Comparison of ENCODE assay signal across 8 mouse cellular contexts in the genomic region with DNA sequence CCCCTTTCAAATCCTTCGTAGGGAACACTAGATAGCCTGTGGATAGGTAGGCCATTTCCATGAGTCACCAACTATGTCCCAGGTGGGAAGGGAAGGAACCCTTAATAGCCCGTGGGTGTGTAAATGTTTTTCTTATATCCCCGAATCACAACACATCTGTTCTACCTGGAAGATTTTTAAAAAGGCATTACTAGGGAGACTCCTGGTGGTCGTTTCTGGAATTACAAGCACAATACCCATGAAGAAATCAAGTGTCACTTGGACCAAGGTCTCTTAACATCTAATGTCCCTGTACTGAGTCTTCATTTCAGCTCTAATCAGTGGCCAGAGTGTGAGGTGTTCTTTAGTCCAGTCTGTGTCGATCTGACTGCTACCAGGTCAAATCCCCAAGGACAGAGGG. TPM values are rescaled to one million over a fixed set of nuclear protein-coding genes. Genes with fewer than 3 reads are reported as not detected.
DNase-seq lines count a peak whose midpoint lies in the region; ATAC-seq and TF ChIP-seq lines count a peak whose summit lies in the region.

No protein-coding gene starts in this region.

- no peak for TF ChIP-seq EP300 in liver, embryonic 14.5 days (IDR thresholded peaks at IDR 0.05; ENCODE audit: low read depth)

- H3K9me3 ChIP-seq in forebrain, embryonic 14.5 days (replicated peaks; ENCODE audit: control insufficient read depth, low read length): no peaks in the 10 kb centered on the region
- no peaks in the 10 kb centered on the region for H3K9me3 ChIP-seq in forebrain, embryonic 10.5 days
- H3K9me3 ChIP-seq in liver, embryonic 14.5 days (ENCODE audit: control insufficient read depth, low read length): no peaks in the 10 kb centered on the region
- H3K9me3 ChIP-seq in liver, embryonic 12.5 days (replicated peaks): no peaks in the 10 kb centered on the region

- no peak for ATAC-seq in forebrain, embryonic 14.5 days
- no peak for ATAC-seq in liver, embryonic 14.5 days (ENCODE audit: insufficient read depth)
- no peak for ATAC-seq in liver, embryonic 12.5 days

- TF ChIP-seq CTCF in liver, embryonic 14.5 days (IDR thresholded peaks at IDR 0.05; ENCODE audit: low read depth): peak; percentile 63

- no peaks in the 10 kb centered on the region for H3K27me3 ChIP-seq in forebrain, embryonic 14.5 days (replicated peaks; ENCODE audit: control insufficient read depth, insufficient read depth, low read length)
- peaks cover 9% of the 10 kb centered on the region; the same call in 1 of the 2 replicates for H3K27me3 ChIP-seq in forebrain, embryonic 10.5 days (ENCODE audit: poor library complexity, severe bottlenecking)
- no peaks in the 10 kb centered on the region for H3K27me3 ChIP-seq in liver, embryonic 14.5 days (ENCODE audit: control insufficient read depth, insufficient read depth, low read length)
- no peaks in the 10 kb centered on the region for H3K27me3 ChIP-seq in liver, embryonic 12.5 days (replicated peaks)

- no peak overlapping the region for H3K4me3 ChIP-seq in forebrain, embryonic 14.5 days (ENCODE audit: low read depth, low read length)
- no peak overlapping the region for H3K4me3 ChIP-seq in forebrain, embryonic 10.5 days
- no peak overlapping the region for H3K4me3 ChIP-seq in liver, embryonic 14.5 days (ENCODE audit: insufficient read depth in 1 of 2, low read depth in 2 of 2, low read length in 2 of 2)
- no peak overlapping the region for H3K4me3 ChIP-seq in liver, embryonic 12.5 days

- WGBS in forebrain, embryonic 14.5 days: 48% methylated on average over 5 of the region's 5 CpGs
- WGBS in forebrain, embryonic 10.5 days: 50% methylated on average over 5 of the region's 5 CpGs
- 27% methylated on average over 5 of the region's 5 CpGs for WGBS in liver, embryonic 14.5 days (ENCODE audit: insufficient replicate concordance)
- 29% methylated on average over 5 of the region's 5 CpGs for WGBS in liver, embryonic 12.5 days (ENCODE audit: insufficient replicate concordance)

- no peaks in the 10 kb centered on the region for H3K4me1 ChIP-seq in forebrain, embryonic 14.5 days (ENCODE audit: control insufficient read depth, insufficient read depth, low read length)
- H3K4me1 ChIP-seq in forebrain, embryonic 10.5 days: peaks cover 11% of the 10 kb centered on the region
- no peaks in the 10 kb centered on the region for H3K4me1 ChIP-seq in liver, embryonic 14.5 days (replicated peaks; ENCODE audit: control insufficient read depth in 2 of 2, insufficient read depth in 2 of 2, low read length in 1 of 2)
- H3K4me1 ChIP-seq in liver, embryonic 12.5 days: no peaks in the 10 kb centered on the region

- H3K27ac ChIP-seq in forebrain, embryonic 14.5 days (ENCODE audit: low read depth, low read length): no peak overlapping the region
- no peak overlapping the region for H3K27ac ChIP-seq in forebrain, embryonic 10.5 days
- H3K27ac ChIP-seq in liver, embryonic 14.5 days: no peak overlapping the region
- no peak overlapping the region for H3K27ac ChIP-seq in liver, embryonic 12.5 days

- peaks cover 44% of the 10 kb centered on the region for H3K36me3 ChIP-seq in forebrain, embryonic 14.5 days (ENCODE audit: control insufficient read depth, insufficient read depth, low read length)
- peaks cover 65% of the 10 kb centered on the region for H3K36me3 ChIP-seq in forebrain, embryonic 10.5 days (replicated peaks)
- no peaks in the 10 kb centered on the region for H3K36me3 ChIP-seq in liver, embryonic 14.5 days (replicated peaks; ENCODE audit: control insufficient read depth, insufficient read depth, low read depth)
- H3K36me3 ChIP-seq in liver, embryonic 12.5 days: peaks cover 15% of the 10 kb centered on the region; the same call in 1 of the 2 replicates

- DNase-seq in forebrain, embryonic 14.5 days (ENCODE audit: low spot score): peak; percentile 39
- DNase-seq in forebrain, embryonic 10.5 days (ENCODE audit: extremely low spot score, low spot score): no peak
- peak in 1 of 3 experiments; percentile 17 for DNase-seq in liver, embryonic 14.5 days (ENCODE audit: low read depth in 3 of 3, low spot score in 3 of 3)
- DNase-seq in c-Kit-positive CD71-positive TER-119-positive erythroid progenitor cells, embryonic 14.5 days (ENCODE audit: low spot score): peak; percentile 40
- DNase-seq in natural killer cell, adult 2 months (ENCODE audit: low spot score in 2 of 2): peak; percentile 18 to 25
- no peak for DNase-seq in gastrocnemius, adult 8-10 months (ENCODE audit: low spot score in 2 of 2)
- no peak for DNase-seq in gastrocnemius, postnatal 4 days (ENCODE audit: low spot score in 2 of 2)

- no peak overlapping the region for H3K4me2 ChIP-seq in forebrain, embryonic 14.5 days (ENCODE audit: low read length)
- no peak overlapping the region for H3K4me2 ChIP-seq in liver, embryonic 14.5 days (ENCODE audit: low read depth)
- no peak overlapping the region for H3K4me2 ChIP-seq in liver, embryonic 12.5 days

- H3K9ac ChIP-seq in forebrain, embryonic 14.5 days (ENCODE audit: low read length): no peak overlapping the region
- no peak overlapping the region for H3K9ac ChIP-seq in liver, embryonic 14.5 days (replicated peaks)
- no peak overlapping the region for H3K9ac ChIP-seq in liver, embryonic 12.5 days

RNA-seq across cellular contexts. Expression of a gene that starts 60.0 kb away (rescaled TPM):
- 6.2 and 6.5 TPM in 2 replicates for polyA plus RNA-seq in forebrain, embryonic 14.5 days (2014; fragmentation: Nextera tagmentation; extraction: Ambion mirVana)
- 6.6 and 6.7 TPM in 2 replicates for polyA plus RNA-seq in forebrain, embryonic 10.5 days (2016; fragmentation: Nextera tagmentation; extraction: Ambion mirVana)
- polyA plus RNA-seq in liver, embryonic 14.5 days (2012; rRNA removed): 7.7 and 7.9 TPM in 2 replicates
- polyA plus RNA-seq in liver, embryonic 14.5 days (2014; fragmentation: Nextera tagmentation; extraction: Ambion mirVana): 11.4 and 11.8 TPM in 2 replicates
- 14.0 and 15.5 TPM in 2 replicates for polyA plus RNA-seq in liver, embryonic 12.5 days (2016; fragmentation: Nextera tagmentation; extraction: Ambion mirVana)
- total RNA-seq in gastrocnemius, adult 8-10 months (2022): under 1 TPM; 0.22 to 0.86 (median 0.72) TPM
- total RNA-seq in gastrocnemius, postnatal 4 days (2021): 1 to 10 TPM; 6.1 to 7.6 TPM

Comparison
In these comparisons a context has a peak if more than half of its experiments do, and no peak if none do; other contexts are left out.
1. DNase-seq: peak in forebrain, embryonic 14.5 days (single experiment), c-Kit-positive CD71-positive TER-119-positive erythroid progenitor cells, embryonic 14.5 days (single experiment) and natural killer cell, adult 2 months (2 of 2); none in forebrain, embryonic 10.5 days (single experiment), gastrocnemius, adult 8-10 months (0 of 2) and gastrocnemius, postnatal 4 days (0 of 2).